Mouse (Mus musculus): Measurements from ENCODE around the gene Map3k13.
A peak's percentile ranks its signal among the peaks of the same experiment; 100 is the strongest.

DNA sequence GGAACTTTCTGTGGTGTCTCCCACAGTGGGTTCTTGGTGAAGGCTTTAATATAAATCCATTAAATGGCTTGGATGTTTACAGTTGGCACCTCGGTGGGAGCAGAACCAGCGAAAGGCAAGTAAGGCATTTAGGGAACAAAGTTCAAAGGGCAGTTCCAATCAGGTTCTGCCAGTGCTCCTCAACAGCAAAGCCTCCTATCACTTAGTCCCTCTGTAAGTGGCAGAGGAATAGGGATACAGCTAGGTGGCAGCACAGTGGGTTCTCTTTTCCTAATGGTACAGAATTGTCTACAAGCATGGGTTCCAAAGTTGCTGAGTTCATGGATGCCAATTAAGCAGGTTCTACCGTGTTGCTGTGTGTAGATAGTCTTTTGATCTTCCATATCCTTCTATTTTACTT is 5.6 kb upstream of the Map3k13 start:
- TF ChIP-seq EP300 (IDR thresholded peaks at IDR 0.05; ENCODE audit: low read depth) (no peak), CTCF (IDR thresholded peaks at IDR 0.05; ENCODE audit: low read depth) (peak; percentile 44)
